Comparison of ENCODE assay signal across 9 mouse cellular contexts in genomic region chr10:59636751-59637533, GRCm38 (mm10). TPM values are rescaled to one million over a fixed set of nuclear protein-coding genes. Genes with fewer than 3 reads are reported as not detected.
DNase-seq lines count a peak whose midpoint lies in the region; ATAC-seq and TF ChIP-seq lines count a peak whose summit lies in the region.
"Had no signal": no experiment of that assay in that cellular context is flagged by ENCODE, and none has a peak within 500 bp of the region (broad histone marks: within the 10 kb centered on the region; RNA-seq: fewer than 3 reads in every experiment).

No protein-coding gene starts in this region.

- no peaks in the 10 kb centered on the region for H3K9me3 ChIP-seq in embryonic facial prominence, embryonic 13.5 days
- no peaks in the 10 kb centered on the region for H3K9me3 ChIP-seq in liver, embryonic 11.5 days (ENCODE audit: control insufficient read depth, low read length)
- no peaks in the 10 kb centered on the region for H3K9me3 ChIP-seq in forebrain, embryonic 13.5 days (replicated peaks)

- DNase-seq in gastrocnemius, postnatal 25 days: peak; percentile 21
- no peak for DNase-seq in gastrocnemius, adult 8-10 months (ENCODE audit: low spot score in 2 of 2)
- DNase-seq in 416B (ENCODE audit: low read depth): peak; percentile 71
- no peak for DNase-seq in liver, embryonic 11.5 days (ENCODE audit: low spot score)
- no peak for DNase-seq in adrenal gland, postnatal 4 days (ENCODE audit: low spot score in 2 of 2)
- no peak for DNase-seq in cerebellum, adult 2 months

- H3K27ac ChIP-seq in embryonic facial prominence, embryonic 13.5 days: peak overlapping the region; percentile 77
- no peak overlapping the region for H3K27ac ChIP-seq in liver, embryonic 11.5 days (ENCODE audit: low read depth, low read length)
- H3K27ac ChIP-seq in forebrain, embryonic 13.5 days: no peak overlapping the region
- no peak overlapping the region for H3K27ac ChIP-seq in cerebellum, adult 2 months (ENCODE audit: insufficient read depth, low read length)

- ATAC-seq in embryonic facial prominence, embryonic 13.5 days (ENCODE audit: insufficient number of reproducible peaks, insufficient read depth, low FRiP score, low TSS enrichment, low read depth): no peak
- no peak for ATAC-seq in liver, embryonic 11.5 days (replicated peaks; ENCODE audit: low FRiP score)
- ATAC-seq in forebrain, embryonic 13.5 days: no peak

- H3K4me2 ChIP-seq in embryonic facial prominence, embryonic 13.5 days: peak overlapping the region; percentile 46
- peak overlapping the region; percentile 27; the same call in 1 of the 2 replicates for H3K4me2 ChIP-seq in liver, embryonic 11.5 days
- H3K4me2 ChIP-seq in forebrain, embryonic 13.5 days: no peak overlapping the region

- no peaks in the 10 kb centered on the region for H3K36me3 ChIP-seq in embryonic facial prominence, embryonic 13.5 days
- no peaks in the 10 kb centered on the region for H3K36me3 ChIP-seq in liver, embryonic 11.5 days (ENCODE audit: control insufficient read depth, insufficient read depth, low read length)
- H3K36me3 ChIP-seq in forebrain, embryonic 13.5 days (ENCODE audit: poor library complexity, severe bottlenecking): no peaks in the 10 kb centered on the region

- peak overlapping the region; percentile 41; the same call in 1 of the 2 replicates for H3K9ac ChIP-seq in embryonic facial prominence, embryonic 13.5 days
- H3K9ac ChIP-seq in liver, embryonic 11.5 days (ENCODE audit: low read depth, low read length): no peak overlapping the region
- no peak overlapping the region for H3K9ac ChIP-seq in forebrain, embryonic 13.5 days

- TF ChIP-seq CTCF in cerebellum, adult 2 months (IDR thresholded peaks at IDR 0.05; ENCODE audit: borderline replicate concordance, insufficient read depth, low read depth, low read length): no peak

- peaks cover 20% of the 10 kb centered on the region for H3K4me1 ChIP-seq in embryonic facial prominence, embryonic 13.5 days
- no peaks in the 10 kb centered on the region for H3K4me1 ChIP-seq in liver, embryonic 11.5 days (replicated peaks; ENCODE audit: control insufficient read depth, insufficient read depth, low read length)
- peaks cover 4% of the 10 kb centered on the region; the same call in 1 of the 2 replicates for H3K4me1 ChIP-seq in forebrain, embryonic 13.5 days
- H3K4me1 ChIP-seq in cerebellum, adult 2 months (ENCODE audit: control insufficient read depth, insufficient read depth, low read length): no peaks in the 10 kb centered on the region

- no peaks in the 10 kb centered on the region for H3K27me3 ChIP-seq in embryonic facial prominence, embryonic 13.5 days
- no peaks in the 10 kb centered on the region for H3K27me3 ChIP-seq in liver, embryonic 11.5 days (replicated peaks; ENCODE audit: control insufficient read depth, insufficient read depth, low read length)
- no peaks in the 10 kb centered on the region for H3K27me3 ChIP-seq in forebrain, embryonic 13.5 days
- H3K27me3 ChIP-seq in cerebellum, adult 2 months (ENCODE audit: control insufficient read depth, insufficient read depth, low read length): no peaks in the 10 kb centered on the region

- no peak for TF ChIP-seq POLR2A in cerebellum, adult 2 months (IDR thresholded peaks at IDR 0.05; ENCODE audit: borderline replicate concordance, insufficient read depth, low read length)

- WGBS in embryonic facial prominence, embryonic 13.5 days: 51% methylated on average over 16 of the region's 16 CpGs
- WGBS in liver, embryonic 11.5 days: 72% methylated on average over 16 of the region's 16 CpGs
- WGBS in forebrain, embryonic 13.5 days: 81% methylated on average over 16 of the region's 16 CpGs
- 84% methylated on average over 16 of the region's 16 CpGs for WGBS in cerebellum, adult 2 months

- H3K4me3 ChIP-seq in embryonic facial prominence, embryonic 13.5 days: peak overlapping the region; percentile 16
- no peak overlapping the region for H3K4me3 ChIP-seq in liver, embryonic 11.5 days (ENCODE audit: low read depth, low read length)
- H3K4me3 ChIP-seq in forebrain, embryonic 13.5 days: no peak overlapping the region
- no peak overlapping the region for H3K4me3 ChIP-seq in cerebellum, adult 2 months (replicated peaks; ENCODE audit: insufficient read depth, low read depth, low read length)

RNA-seq across cellular contexts. Expression of gene Mcu, which starts 20.4 kb away (rescaled TPM):
- 10 to 100 TPM; 38.7 to 40.9 TPM for total RNA-seq in gastrocnemius, postnatal 25 days (2021)
- 10 to 100 TPM; 37.1 to 42.2 (median 41.1) TPM for total RNA-seq in gastrocnemius, adult 8-10 months (2022)
- 30.1 and 31.3 TPM in 2 replicates for polyA plus RNA-seq in embryonic facial prominence, embryonic 13.5 days (2015; fragmentation: Nextera tagmentation; extraction: Ambion mirVana)
- polyA plus RNA-seq in liver, embryonic 11.5 days (2014; fragmentation: Nextera tagmentation; extraction: Ambion mirVana): 22.3 and 24.2 TPM in 2 replicates
- total RNA-seq in adrenal gland, postnatal 4 days (2021): 10 to 100 TPM; 36.3 to 43.3 TPM
- 18.1 TPM in 2 replicates for polyA plus RNA-seq in forebrain, embryonic 13.5 days (2015; fragmentation: Nextera tagmentation; extraction: Ambion mirVana)
- 32.4 and 34.1 TPM in 2 replicates for polyA plus RNA-seq in cerebellum, adult 2 months (2012; rRNA removed)

RNA-seq across cellular contexts. Expression of gene Gm10322, which starts 21.1 kb away (rescaled TPM):
- total RNA-seq in gastrocnemius, postnatal 25 days (2021): not detected
- not detected for total RNA-seq in gastrocnemius, adult 8-10 months (2022)
- not detected in 2 replicates for polyA plus RNA-seq in embryonic facial prominence, embryonic 13.5 days (2015; fragmentation: Nextera tagmentation; extraction: Ambion mirVana)
- polyA plus RNA-seq in liver, embryonic 11.5 days (2014; fragmentation: Nextera tagmentation; extraction: Ambion mirVana): not detected in 2 replicates
- total RNA-seq in adrenal gland, postnatal 4 days (2021): not detected
- polyA plus RNA-seq in forebrain, embryonic 13.5 days (2015; fragmentation: Nextera tagmentation; extraction: Ambion mirVana): not detected in 2 replicates
- not detected in 2 replicates for polyA plus RNA-seq in cerebellum, adult 2 months (2012; rRNA removed)
- total RNA-seq: left cerebral cortex, postnatal 10 days had no signal

Comparison
In these comparisons a context has a peak if more than half of its experiments do, and no peak if none do; other contexts are left out.
1. DNase-seq: peak in gastrocnemius, postnatal 25 days (single experiment) and 416B (single experiment); none in gastrocnemius, adult 8-10 months (0 of 2), liver, embryonic 11.5 days (single experiment), adrenal gland, postnatal 4 days (0 of 2) and cerebellum, adult 2 months (0 of 2).